Mouse (Mus musculus) embryonic facial prominence, embryonic 11.5 days (tissue): ENCODE measurements around the gene Miox. TPM values are rescaled to one million over a fixed set of nuclear protein-coding genes. Genes with fewer than 3 reads are reported as not detected.

Experiments used
- ATAC-seq: fragments of 200-750 bp; cut with Nextera tagmentation; replicated peaks from 2 replicates; pipeline ENCODE4 v1.8.0; 2017; ENCODE audit warnings: low read depth; ENCODE audit not compliant: insufficient number of reproducible peaks, low FRiP score, low TSS enrichment
- DNase-seq: peaks from one replicate; pipeline ENCODE4 v3.0.0-alpha.2; 2015; ENCODE audit warnings: low spot score
- H3K27ac ChIP-seq: fragments of 300-500 bp; sonication (generic); replicated peaks from 2 replicates; pipeline ENCODE4 v1.5.1; 2014; ENCODE audit warnings: mild to moderate bottlenecking, low read depth, low read length, control low read depth
- H3K27me3 ChIP-seq: fragments of 300-500 bp; sonication (generic); 2 replicates; pipeline ENCODE4 v1.6.1; 2014; ENCODE audit warnings: mild to moderate bottlenecking, low read length, moderate library complexity, mixed read lengths; ENCODE audit not compliant: control insufficient read depth, insufficient read depth
- H3K36me3 ChIP-seq: fragments of 300-500 bp; sonication (generic); replicated peaks from 2 replicates; pipeline ENCODE4 v1.6.1; 2014; ENCODE audit warnings: low read depth, mild to moderate bottlenecking, low read length, moderate library complexity, mixed read lengths; ENCODE audit not compliant: control insufficient read depth, insufficient read depth
- H3K4me1 ChIP-seq: fragments of 300-500 bp; sonication (generic); 2 replicates; pipeline ENCODE4 v1.6.1; 2014; ENCODE audit warnings: low read length, mixed read lengths; ENCODE audit not compliant: control insufficient read depth, insufficient read depth
- H3K4me2 ChIP-seq: fragments of 300-500 bp; sonication (generic); 2 replicates; pipeline ENCODE4 v1.6.1; 2014; ENCODE audit warnings: low read depth, mild to moderate bottlenecking, control low read depth, low read length, moderate library complexity
- H3K4me3 ChIP-seq: fragments of 300-500 bp; sonication (generic); 2 replicates; pipeline ENCODE4 v1.5.1; 2014; ENCODE audit warnings: low read depth, low read length, control low read depth
- H3K9ac ChIP-seq: fragments of 300-500 bp; sonication (generic); replicated peaks from 2 replicates; pipeline ENCODE4 v1.6.1; 2014; ENCODE audit warnings: mild to moderate bottlenecking, control low read depth, low read length
- H3K9me3 ChIP-seq: fragments of 300-500 bp; sonication (generic); replicated peaks from 2 replicates; pipeline ENCODE4 v1.6.1; 2016; ENCODE audit warnings: mild to moderate bottlenecking, low read length, inconsistent platforms, mixed read lengths; ENCODE audit not compliant: control insufficient read depth
- WGBS: fragments of 180-500 bp; shearing (Covaris S2); extraction: QIAGEN DNeasy Blood & Tissue Kit; methylation state at CpG from one replicate; pipeline ENCODE4 v1.1.7; 2014; 5-methylcytosine and 5-hydroxymethylcytosine counted together
- polyA plus RNA-seq: library from polyadenylated mRNA; unstranded; fragments of >200 nt; fragmentation: Nextera tagmentation; extraction: Ambion mirVana; gene quantifications from 2 replicates; pipeline ENCODE4 v1.2.1, GENCODE M21; 2014

Gene Miox
- polyA plus RNA-seq, 1 experiment from 2014 or later = not detected

GRCm38 (mm10) chr15:89307461-89307860 is 26.7 kb upstream of the Miox start:
- no peak overlapping the region for H3K4me2 ChIP-seq
- H3K9me3 ChIP-seq = no peaks in the 10 kb centered on the region
- no peak overlapping the region for H3K9ac ChIP-seq
- H3K27ac ChIP-seq = no peak overlapping the region
- peaks cover 16% of the 10 kb centered on the region for H3K36me3 ChIP-seq
- DNase-seq = no peak
- WGBS = 91% methylated on average over 13 of the region's 13 CpGs
- no peak for ATAC-seq
- no peaks in the 10 kb centered on the region for H3K4me1 ChIP-seq
- no peaks in the 10 kb centered on the region for H3K27me3 ChIP-seq
- no peak overlapping the region for H3K4me3 ChIP-seq

- no peak overlapping the region for H3K4me3 ChIP-seq
- ATAC-seq = no peak
- H3K27ac ChIP-seq = no peak overlapping the region
- H3K9ac ChIP-seq = no peak overlapping the region
- no peaks in the 10 kb centered on the region for H3K9me3 ChIP-seq
- 85% methylated on average over 7 of the region's 7 CpGs for WGBS
- 0 out of 2 replicates have a peak, but pooled peaks cover 3% of the 10 kb centered on the region for H3K4me1 ChIP-seq
- no peak overlapping the region for H3K4me2 ChIP-seq
- no peak for DNase-seq
- no peaks in the 10 kb centered on the region for H3K27me3 ChIP-seq
- H3K36me3 ChIP-seq = peaks cover 14% of the 10 kb centered on the region
These were observed 25.6 kb upstream of the Miox start for GRCm38 (mm10) chr15:89308406-89309139.

- Histone ChIP-seq H3K4me2 (no peak overlapping the region), H3K27ac (no peak overlapping the region), H3K36me3 (peaks cover 8% of the 10 kb centered on the region), H3K27me3 (no peaks in the 10 kb centered on the region), H3K4me1 (0 out of 2 replicates have a peak, but pooled peaks cover 4% of the 10 kb centered on the region), H3K9me3 (no peaks in the 10 kb centered on the region), H3K4me3 (no peak overlapping the region), H3K9ac (no peak overlapping the region; the same call in 1 of the 2 replicates)
- DNase-seq (no peak), ATAC-seq (no peak)
- WGBS = 77% methylated on average over 6 of the region's 6 CpGs
These were observed 24.2 kb upstream of the Miox start for GRCm38 (mm10) chr15:89309962-89310498.

GRCm38 (mm10) chr15:89313359-89313758 is 20.8 kb upstream of the Miox start:
- H3K27ac ChIP-seq = no peak overlapping the region
- ATAC-seq (no peak), DNase-seq (no peak)
- H3K9me3 ChIP-seq = no peaks in the 10 kb centered on the region
- 0 out of 2 replicates have a peak, but pooled peaks cover 4% of the 10 kb centered on the region for H3K4me1 ChIP-seq
- no peak overlapping the region for H3K4me3 ChIP-seq
- no peaks in the 10 kb centered on the region for H3K27me3 ChIP-seq
- no peaks in the 10 kb centered on the region for H3K36me3 ChIP-seq
- H3K4me2 ChIP-seq = no peak overlapping the region
- H3K9ac ChIP-seq = no peak overlapping the region
- WGBS = 80% methylated on average over 4 of the region's 4 CpGs

- H3K36me3 ChIP-seq = no peaks in the 10 kb centered on the region
- no peak for DNase-seq
- H3K9me3 ChIP-seq = no peaks in the 10 kb centered on the region
- peak overlapping the region; percentile 90 for H3K9ac ChIP-seq
- peak overlapping the region; percentile 75 for H3K4me2 ChIP-seq
- WGBS = 40% methylated on average over 3 of the region's 3 CpGs
- no peak overlapping the region for H3K27ac ChIP-seq
- H3K4me3 ChIP-seq = peak overlapping the region; percentile 97
- no peaks in the 10 kb centered on the region for H3K27me3 ChIP-seq
- no peak for ATAC-seq
- 0 out of 2 replicates have a peak, but pooled peaks cover 4% of the 10 kb centered on the region for H3K4me1 ChIP-seq
These were observed 20.1 kb upstream of the Miox start for GRCm38 (mm10) chr15:89314107-89314506.

- no peaks in the 10 kb centered on the region for H3K36me3 ChIP-seq
- ATAC-seq = no peak; the same call in none of the 2 replicates
- no peak overlapping the region for H3K27ac ChIP-seq
- peak; percentile 23 for DNase-seq
- peak overlapping the region; percentile 90 for H3K9ac ChIP-seq
- WGBS = under 1% methylated on average over 51 of the region's 58 CpGs
- no peaks in the 10 kb centered on the region for H3K27me3 ChIP-seq
- peak overlapping the region; percentile 97 for H3K4me3 ChIP-seq
- H3K4me2 ChIP-seq = peak overlapping the region; percentile 75
- 0 out of 2 replicates have a peak, but pooled peaks cover 4% of the 10 kb centered on the region for H3K4me1 ChIP-seq
- H3K9me3 ChIP-seq = no peaks in the 10 kb centered on the region
These were observed 19.5 kb upstream of the Miox start for GRCm38 (mm10) chr15:89314511-89315189.

GRCm38 (mm10) chr15:89315190-89315731 is 18.9 kb upstream of the Miox start, which contains the start of gene Sbf1:
Gene Sbf1, minus strand, starts transcription at chr15:89315311.
- Histone ChIP-seq H3K36me3 (no peaks in the 10 kb centered on the region), H3K27ac (no peak within 1 kb of the TSS), H3K27me3 (no peaks in the 10 kb centered on the region), H3K4me1 (0 out of 2 replicates have a peak, but pooled peaks cover 4% of the 10 kb centered on the region), H3K9ac (peak within 1 kb of the TSS; percentile 90), H3K4me2 (peak within 1 kb of the TSS; percentile 75), H3K4me3 (peak within 1 kb of the TSS; percentile 97), H3K9me3 (no peaks in the 10 kb centered on the region)
- DNase-seq = peak; percentile 98
- ATAC-seq = peak; percentile 99
- WGBS = under 1% methylated on average over 37 of the region's 37 CpGs
